Mouse (Mus musculus) Patski (cell line): ENCODE data around the gene Polg2. TPM values are rescaled to one million over a fixed set of nuclear protein-coding genes. Genes with fewer than 3 reads are reported as not detected.
A peak's percentile ranks its signal among the peaks of the same experiment; 100 is the strongest.

Experiments used
- ATAC-seq: fragments of 100-300 bp; one replicate; pipeline ENCODE4 v1.8.0; 2021
- CTCF ChIA-PET: fragments of 350-600 bp; sonication (Branson Sonifier 250); formaldehyde crosslinking; loops from one replicate; lab custom pipeline; 2022; ENCODE audit warnings: inconsistent platforms; lab: Charles Lee
- POLR2A ChIA-PET: fragments of 350-600 bp; sonication (Branson Sonifier 250); formaldehyde crosslinking; loops from one replicate; lab custom pipeline; 2022; ENCODE audit warnings: antibody characterized with exemption, inconsistent platforms; lab: Charles Lee
- DNase-seq: peaks from one replicate; pipeline ENCODE4 v3.0.0-alpha.2; 2011; ENCODE audit warnings: low read depth, low spot score
- H3K27me3 ChIP-seq: fragments of 371-371 bp; one replicate; pipeline ENCODE4 v1.5.1; 2021
- CTCF ChIP-seq: fragments of 100-300 bp; IDR thresholded peaks from one replicate; pipeline ENCODE4 v1.5.1; 2021
- in situ Hi-C: fragments of 300-500 bp; cut with MboI; formaldehyde crosslinking; loops from 3 replicates; pipeline ENCODE4 v1.11.1; 2018; ENCODE audit warnings: low pct_unique_long_range_greater_than_20kb, mixed read lengths
- polyA plus RNA-seq: library from polyadenylated mRNA; unstranded; gene quantifications from one replicate; pipeline ENCODE4 v1.2.3, GENCODE M21; 2021

Polg2 gene
- polyA plus RNA-seq, 1 experiment from 2014 or later: 8.6 TPM

- in situ Hi-C loops: no loop called here
- DNase-seq (no peak), ATAC-seq (no peak)
- TF ChIP-seq CTCF: no peak
- POLR2A ChIA-PET: interaction anchor here (2.2 kb wide), 1 partner anchor 7 kb away, joined by 16 read pairs; the partner anchor contains the start of genes Cep95 and Ddx5
- H3K27me3 ChIP-seq: no peaks in the 10 kb centered on the region
- CTCF ChIA-PET: interaction anchor here (1.7 kb wide), 1 partner anchor 10 kb away, joined by 4 read pairs; no protein-coding TSS in a partner anchor
Observed at GRCm38 (mm10) chr11:106780590-106781220, 1.4 kb upstream of the Polg2 start.

DNA sequence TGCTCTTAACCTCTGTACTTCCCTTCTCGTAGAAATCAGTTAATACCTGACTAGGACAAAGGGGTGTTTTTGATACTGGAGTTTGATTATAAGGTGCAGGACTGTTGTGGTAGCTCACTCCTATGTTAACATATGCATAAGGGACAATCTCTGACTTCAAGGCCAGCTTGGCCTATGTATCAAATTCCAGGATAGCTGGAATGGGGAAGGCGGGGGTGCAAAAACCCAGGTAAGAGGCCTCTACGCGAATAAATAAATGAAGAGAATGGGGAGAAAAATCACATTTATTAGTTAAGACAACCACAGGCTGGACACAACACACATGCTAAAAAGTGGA is 720 bp upstream of the Polg2 start:
- TF ChIP-seq CTCF: no peak
- ChIA-PET POLR2A (interaction anchor here (2.2 kb wide), 1 partner anchor 8 kb away, joined by 16 read pairs; the partner anchor contains the start of genes Cep95 and Ddx5), CTCF (interaction anchor here (1.4 to 1.7 kb wide), 2 partner anchors 11 to 38 kb away, joined by 4 to 5 read pairs; no protein-coding TSS in a partner anchor)
- H3K27me3 ChIP-seq: no peaks in the 10 kb centered on the region
- ATAC-seq: peak; percentile 10
- no peak for DNase-seq
- in situ Hi-C loops: no loop called here

DNA sequence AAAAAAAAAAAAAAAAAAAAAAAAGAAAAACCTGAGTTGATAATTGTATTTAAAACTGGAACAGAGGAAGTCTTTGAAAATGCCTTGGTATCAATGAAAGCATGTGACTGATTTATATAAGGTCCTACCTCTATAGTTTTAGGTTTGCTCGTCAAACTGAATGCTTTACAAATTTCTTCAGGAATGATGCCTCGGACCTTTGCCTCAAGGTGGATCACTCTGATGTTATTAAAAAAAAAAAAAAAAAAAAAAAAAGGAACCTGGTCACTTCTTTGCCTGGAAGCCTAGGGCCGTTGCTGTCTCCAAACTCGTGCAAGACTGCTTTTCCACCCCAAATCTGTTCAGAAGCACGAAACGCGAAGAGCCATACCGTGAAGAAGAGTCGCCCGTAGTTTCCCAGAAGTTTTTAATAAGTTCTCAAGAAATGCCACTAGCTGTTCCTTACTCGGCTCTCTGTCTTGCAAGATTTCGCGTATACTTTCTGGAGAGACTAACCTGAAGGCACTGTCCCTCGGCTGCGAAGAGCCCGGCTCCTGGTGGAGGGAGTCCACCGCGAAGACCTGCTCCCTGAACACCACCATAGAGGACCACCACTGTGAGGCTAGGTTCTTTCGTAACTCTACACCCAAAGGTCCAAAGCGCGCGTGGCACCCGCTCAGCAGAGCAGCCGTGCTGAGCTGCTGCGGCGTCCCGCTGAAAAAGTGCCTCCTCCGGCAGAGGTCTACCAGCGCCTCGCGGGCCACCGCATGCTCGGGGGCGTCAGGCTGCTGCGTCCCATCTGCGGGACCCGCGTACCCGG is 549 bp downstream of the Polg2 start:
- POLR2A ChIA-PET: interaction anchor here (0.7 to 2.2 kb wide), 2 partner anchors 9 to 180 kb away, joined by 3 to 16 read pairs; partner anchors contain the start of genes Cep95 and Ddx5
- ATAC-seq (peak; percentile 49), DNase-seq (no peak)
- CTCF ChIA-PET: interaction anchor here (1.2 to 1.7 kb wide), 3 partner anchors 12 to 36 kb away, joined by 3 to 5 read pairs (median 4); no protein-coding TSS in a partner anchor
- in situ Hi-C loops: no loop called here
- no peaks in the 10 kb centered on the region for H3K27me3 ChIP-seq
- TF ChIP-seq CTCF: no peak

- ChIA-PET POLR2A (interaction anchor here (1.5 to 2.2 kb wide), 3 partner anchors 9 to 11 kb away, joined by 5 to 16 read pairs (median 5); partner anchors contain the start of genes Cep95 and Ddx5), CTCF (interaction anchor here (0.6 to 1.2 kb wide), 3 partner anchors 14 to 403 kb away, joined by 3 read pairs; no protein-coding TSS in a partner anchor)
- ATAC-seq (no peak), DNase-seq (no peak)
- in situ Hi-C loops: no loop called here
- no peak for TF ChIP-seq CTCF
- H3K27me3 ChIP-seq: no peaks in the 10 kb centered on the region
Observed at GRCm38 (mm10) chr11:106778132-106778531, 1.2 kb downstream of the Polg2 start.

- ChIA-PET POLR2A (interaction anchor here (1.5 to 2.0 kb wide), 2 partner anchors 10 to 11 kb away, joined by 5 read pairs; partner anchors contain the start of genes Cep95 and Ddx5), CTCF (interaction anchor here (1.0 kb wide), 1 partner anchor 35 kb away, joined by 3 read pairs; no protein-coding TSS in a partner anchor)
- no peak for TF ChIP-seq CTCF
- no peaks in the 10 kb centered on the region for H3K27me3 ChIP-seq
- in situ Hi-C loops: no loop called here
- no peak for DNase-seq
- no peak for ATAC-seq
Observed at GRCm38 (mm10) chr11:106777395-106777794, 1.9 kb downstream of the Polg2 start.

DNA sequence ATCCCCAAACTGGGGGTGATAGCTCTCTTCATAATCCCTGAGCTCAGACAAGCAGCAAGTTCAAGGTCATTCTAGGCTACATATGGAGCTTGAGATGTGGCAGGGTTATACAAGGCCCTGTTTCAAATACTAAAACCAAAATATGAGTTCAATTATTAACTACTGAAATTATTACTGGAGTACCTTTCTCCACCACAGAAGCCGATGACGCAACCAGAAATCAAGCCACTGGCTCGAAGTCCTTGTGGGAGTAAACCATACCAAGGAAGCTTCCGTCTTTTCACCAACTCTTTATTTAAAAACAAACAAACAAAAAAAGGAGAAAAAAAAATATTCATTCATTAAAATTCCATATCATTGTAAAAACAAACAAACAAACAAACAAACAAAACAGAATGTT is 2.4 kb downstream of the Polg2 start:
- no peak for DNase-seq
- POLR2A ChIA-PET: interaction anchor here (1.5 to 2.0 kb wide), 2 partner anchors 10 to 12 kb away, joined by 5 read pairs; partner anchors contain the start of genes Cep95 and Ddx5
- in situ Hi-C loops: no loop called here

GRCm38 (mm10) chr11:106773061-106773460 is 6.3 kb downstream of the Polg2 start:
- DNase-seq: no peak
- no peaks in the 10 kb centered on the region for H3K27me3 ChIP-seq
- ATAC-seq: no peak
- ChIA-PET CTCF (interaction anchor here (1.7 kb wide), 1 partner anchor 11 kb away, joined by 5 read pairs; no protein-coding TSS in a partner anchor), POLR2A (no interaction called here)
- in situ Hi-C loops: loop anchor here (25.0 kb wide), 1 partner anchor 261 kb away; no protein-coding TSS in a partner anchor
- no peak for TF ChIP-seq CTCF

More for the DNA sequence above, 2.4 kb downstream of the Polg2 start:
- H3K27me3 ChIP-seq: no peaks in the 10 kb centered on the region
- no peak for TF ChIP-seq CTCF
- ATAC-seq: no peak
- CTCF ChIA-PET: interaction anchor here (1.0 kb wide), 1 partner anchor 34 kb away, joined by 3 read pairs; no protein-coding TSS in a partner anchor

DNA sequence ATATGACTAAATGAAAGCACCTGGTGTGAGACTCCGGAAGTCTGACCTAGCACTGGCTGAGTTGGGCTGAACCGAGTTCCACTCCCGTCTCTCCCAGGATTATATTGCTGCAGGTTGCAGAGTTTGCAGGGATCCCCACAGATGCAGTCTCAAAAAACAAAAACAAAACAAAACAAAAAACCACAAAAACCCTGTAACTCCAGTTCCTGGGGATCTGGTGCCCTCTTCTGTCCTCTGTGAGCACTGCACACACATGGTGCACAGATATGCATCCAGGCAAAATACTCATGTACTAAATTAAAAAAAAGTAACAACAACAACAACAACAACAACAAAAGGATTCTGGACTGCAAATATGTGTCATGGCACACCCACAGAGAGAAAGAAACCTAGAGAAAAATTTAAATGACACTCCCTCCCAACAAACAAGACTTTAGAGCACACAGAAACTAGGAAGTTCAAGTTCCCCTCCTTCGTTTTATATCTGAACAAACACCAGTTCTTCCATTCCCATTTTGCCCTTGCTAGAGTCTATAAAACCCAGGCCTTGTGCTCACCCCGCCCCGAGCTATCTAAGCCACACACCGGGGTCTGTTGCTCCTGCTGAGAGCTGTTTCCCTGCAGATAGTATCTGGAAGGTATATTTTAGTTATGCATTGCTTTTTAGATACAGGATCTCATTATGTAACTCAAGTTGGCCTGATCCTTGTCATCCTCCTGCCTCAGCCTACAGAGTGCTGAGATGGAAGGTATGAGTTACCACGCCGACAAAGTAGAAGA is 9.0 kb downstream of the Polg2 start:
- in situ Hi-C loops: loop anchor here (25.0 kb wide), 1 partner anchor 258 kb away; no protein-coding TSS in a partner anchor
- POLR2A ChIA-PET: no interaction called here
- CTCF ChIA-PET: interaction anchor here (0.7 kb wide), 1 partner anchor 11 kb away, joined by 3 read pairs; no protein-coding TSS in a partner anchor
- H3K27me3 ChIP-seq: no peaks in the 10 kb centered on the region
- ATAC-seq: no peak
- DNase-seq: no peak
- TF ChIP-seq CTCF: peak; percentile 79

GRCm38 (mm10) chr11:106767516-106767915 is 11.8 kb downstream of the Polg2 start:
- in situ Hi-C loops: loop anchor here (25.0 kb wide), 1 partner anchor 255 kb away; no protein-coding TSS in a partner anchor
- no peaks in the 10 kb centered on the region for H3K27me3 ChIP-seq
- TF ChIP-seq CTCF: peak; percentile 47
- DNase-seq (no peak), ATAC-seq (no peak)
- ChIA-PET CTCF (no interaction called here), POLR2A (no interaction called here)
